Mouse (Mus musculus): Measurements from ENCODE around the gene Ush2a.

The Ush2a gene

GRCm38 (mm10) chr1:188859718-188860117 is 597.9 kb downstream of the Ush2a start:
- no peak for DNase-seq (ENCODE audit: low read depth, low spot score)

DNA sequence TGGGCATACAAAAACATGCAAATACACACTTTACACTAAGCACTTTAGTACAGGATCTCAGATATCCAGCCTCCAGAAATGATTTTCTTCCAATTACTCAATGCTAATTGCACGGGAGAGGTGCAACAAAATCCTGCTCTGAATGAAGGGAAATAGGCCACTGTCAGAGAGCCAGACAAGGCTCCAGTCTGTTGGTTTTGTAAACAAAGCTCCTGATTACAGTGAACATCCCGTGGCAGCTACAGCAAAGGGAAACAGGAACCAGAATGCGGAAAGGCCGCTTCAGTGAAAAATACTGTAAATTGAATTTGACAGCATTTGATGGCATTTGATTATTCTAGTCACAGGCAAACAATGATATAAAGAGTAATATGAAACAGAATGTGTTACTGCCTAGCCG is 604.1 kb downstream of the Ush2a start:
- no peak for DNase-seq (ENCODE audit: low read depth, low spot score)

DNA sequence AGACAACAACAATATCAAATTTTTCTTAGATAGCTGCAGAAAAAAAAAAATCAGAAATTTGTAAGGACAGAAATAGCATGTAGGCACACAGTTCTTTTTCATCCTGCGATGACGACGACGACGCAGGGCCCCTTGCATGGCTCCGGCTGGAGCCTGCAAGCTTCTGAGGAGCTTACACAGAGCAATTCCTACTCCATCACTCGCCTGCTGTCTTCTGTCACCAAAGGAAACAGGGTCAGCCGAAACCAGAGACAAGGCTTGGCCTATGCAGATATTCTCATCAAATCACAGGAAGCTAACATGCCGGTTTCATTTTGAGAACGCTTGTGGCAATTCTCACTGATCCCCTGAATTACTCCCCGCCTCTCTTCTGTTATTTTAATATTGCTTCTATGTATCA is 604.7 kb downstream of the Ush2a start:
- DNase-seq (ENCODE audit: low read depth, low spot score): no peak

DNA sequence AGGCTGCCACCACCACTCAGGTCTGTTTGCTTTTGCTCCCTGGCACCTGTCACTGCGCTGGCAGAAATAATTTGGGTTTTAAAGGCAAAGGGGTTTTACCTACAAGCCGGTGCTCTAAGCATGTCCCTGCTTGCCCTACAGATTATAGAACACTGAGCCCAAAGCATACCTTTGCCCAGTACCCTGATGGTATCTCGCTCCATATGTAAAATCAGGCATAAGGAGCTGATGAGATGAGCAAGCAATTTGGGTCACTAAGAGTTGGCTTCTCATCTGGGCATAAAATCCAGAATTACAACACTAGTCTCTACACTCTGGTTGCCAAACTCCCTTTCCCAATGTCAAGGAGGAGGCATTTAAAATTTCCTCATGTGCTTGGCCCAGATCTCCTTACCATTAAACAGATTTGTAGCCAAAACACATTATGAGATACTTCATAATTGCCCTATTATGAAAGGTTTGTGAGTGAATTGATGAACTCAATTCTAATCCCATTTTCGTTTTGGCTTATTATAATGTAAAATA is 616.8 kb downstream of the Ush2a start:
- DNase-seq (ENCODE audit: low read depth, low spot score): no peak

DNA sequence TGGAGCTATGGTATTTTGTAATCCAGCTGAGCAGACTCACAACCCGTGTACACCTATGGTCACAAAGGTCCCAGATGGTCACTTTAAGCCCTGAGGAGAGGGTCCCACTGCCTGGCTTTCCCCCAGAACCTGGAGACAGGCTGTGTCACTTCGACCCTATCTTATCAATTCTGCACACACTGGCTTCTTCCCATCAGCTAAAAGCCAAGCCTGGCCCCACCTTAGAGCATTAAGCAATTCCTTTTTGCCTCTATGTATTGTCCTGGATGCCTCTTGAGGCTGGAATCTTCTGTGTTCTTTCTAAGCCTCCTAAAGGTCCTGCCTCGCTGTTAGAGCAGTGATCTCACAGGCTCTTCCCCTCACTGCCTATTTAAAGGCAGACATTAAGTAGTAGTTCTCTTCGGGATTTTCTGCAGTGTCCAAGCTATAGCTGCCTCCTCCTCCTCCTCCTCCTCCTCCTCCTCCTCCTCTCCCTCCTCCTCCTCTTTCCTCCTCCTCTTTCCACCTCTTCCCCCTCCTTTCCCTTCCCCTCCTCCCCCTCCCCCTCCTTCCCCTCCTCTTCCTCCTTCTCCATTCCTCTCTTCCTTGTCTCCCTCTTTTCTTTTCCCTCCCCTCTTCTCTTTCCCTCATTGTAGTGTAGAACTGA is 635.2 kb downstream of the Ush2a start:
- no peak for DNase-seq (ENCODE audit: low read depth, low spot score)

GRCm38 (mm10) chr1:188904091-188904490 is 642.3 kb downstream of the Ush2a start:
- DNase-seq (ENCODE audit: low read depth, low spot score): no peak

DNA sequence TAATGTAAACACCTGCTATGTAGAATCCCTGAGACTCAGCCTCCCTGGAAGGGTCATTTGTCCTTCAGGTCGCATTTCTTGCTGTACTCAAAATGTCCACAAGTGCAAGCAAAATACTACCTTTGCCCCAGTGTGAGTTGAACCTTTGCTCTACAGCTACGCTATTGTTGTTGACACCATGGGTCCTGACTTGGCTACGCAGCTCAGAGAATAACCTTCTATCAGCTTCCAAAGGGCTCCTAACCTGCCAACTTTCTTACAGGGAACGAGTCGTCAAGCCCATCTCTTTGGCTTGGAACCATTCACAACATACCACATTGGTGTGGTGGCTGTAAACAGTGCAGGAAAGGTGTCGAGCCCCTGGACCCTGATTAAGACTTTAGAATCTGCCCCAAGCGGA is 644.4 kb downstream of the Ush2a start:
- DNase-seq (ENCODE audit: low read depth, low spot score): no peak

DNA sequence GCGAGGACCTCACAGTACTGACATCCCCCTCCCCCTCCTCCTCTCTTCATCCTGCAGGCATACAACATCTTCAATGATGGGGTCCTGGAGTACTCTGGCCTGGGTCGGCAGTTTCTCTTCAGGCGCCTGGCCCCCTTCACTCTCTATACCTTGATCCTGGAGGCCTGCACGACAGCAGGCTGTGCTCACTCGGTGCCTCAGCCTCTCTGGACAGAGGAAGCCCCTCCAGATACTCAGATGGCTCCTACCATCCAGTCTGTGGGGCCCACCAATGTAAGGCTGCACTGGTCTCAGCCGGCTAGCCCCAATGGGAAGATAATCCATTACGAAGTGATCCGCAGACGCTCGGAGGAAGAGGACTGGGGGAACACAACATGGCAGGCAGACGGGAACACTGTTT is 648.8 kb downstream of the Ush2a start:
- DNase-seq (ENCODE audit: low read depth, low spot score): peak; percentile 3

DNA sequence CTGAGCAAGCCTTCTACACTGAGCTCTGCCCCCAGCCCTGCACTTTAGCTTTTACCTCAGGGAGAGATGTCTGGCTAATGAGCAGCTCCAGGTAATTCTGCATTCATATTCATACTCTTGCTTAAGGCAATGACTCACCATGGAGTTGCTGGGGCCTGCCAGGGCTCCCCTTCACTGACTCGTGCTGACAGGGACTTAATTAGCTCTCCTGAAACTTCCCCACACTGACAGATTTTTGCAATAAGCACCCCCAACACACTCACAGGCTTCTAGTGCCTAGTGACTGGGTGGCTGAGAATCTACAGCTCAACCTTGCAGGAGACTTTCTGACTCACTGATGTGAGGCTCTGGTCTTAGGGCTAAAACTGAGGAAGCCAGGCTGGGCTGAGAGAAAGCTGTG is 658.1 kb downstream of the Ush2a start:
- DNase-seq (ENCODE audit: low read depth, low spot score): no peak

DNA sequence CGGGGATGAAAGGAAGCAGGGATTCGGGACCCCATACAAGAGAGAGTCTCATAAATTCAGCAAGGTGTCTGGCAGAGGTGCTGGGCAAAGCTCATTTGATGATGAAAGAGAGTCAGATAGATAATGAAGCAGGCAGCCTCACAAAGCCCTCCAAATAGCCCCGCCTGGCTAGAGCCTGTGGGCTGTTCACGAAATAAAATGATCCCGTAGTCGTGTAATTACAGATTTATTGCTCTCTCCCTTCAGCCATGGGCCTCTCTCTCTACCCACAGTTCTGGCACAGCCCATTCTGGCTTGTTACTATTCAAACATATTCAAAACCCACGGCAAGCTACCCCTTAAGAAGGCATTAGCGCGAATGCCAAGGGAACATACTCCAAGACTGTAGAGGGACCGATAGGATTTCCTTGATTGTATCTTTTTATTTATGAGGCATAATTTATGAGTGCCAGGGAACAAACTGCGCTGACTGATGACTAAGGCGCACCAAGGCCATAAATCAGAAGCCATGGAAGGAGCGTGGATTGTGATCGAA is 675.5 kb downstream of the Ush2a start:
- no peak for DNase-seq (ENCODE audit: low read depth, low spot score)

GRCm38 (mm10) chr1:188945326-188945725 is 683.5 kb downstream of the Ush2a start:
- DNase-seq (ENCODE audit: low read depth, low spot score): peak; percentile 28

GRCm38 (mm10) chr1:188946849-188947248 is 685.0 kb downstream of the Ush2a start:
- DNase-seq (ENCODE audit: low read depth, low spot score): no peak

DNA sequence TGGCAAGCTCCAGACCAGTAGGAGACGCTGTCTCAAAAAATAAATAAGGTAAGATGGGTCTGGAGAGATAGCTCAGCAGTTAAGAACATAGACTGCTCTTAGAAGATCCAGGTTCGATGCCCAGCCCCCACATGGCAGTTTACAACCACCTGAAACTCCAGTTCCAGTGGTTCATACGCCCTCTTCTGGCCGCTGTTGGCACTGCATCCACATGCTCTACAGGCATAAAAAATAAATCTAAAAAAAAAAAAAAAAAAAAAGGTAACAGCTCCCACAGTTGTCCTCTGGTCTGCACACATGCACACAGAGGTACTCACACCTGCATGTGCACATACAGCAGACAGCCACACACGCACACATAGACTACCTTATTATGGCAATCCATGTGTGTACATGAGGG is 686.0 kb downstream of the Ush2a start:
- peak; percentile 73 for DNase-seq (ENCODE audit: low read depth, low spot score)

- DNase-seq (ENCODE audit: low read depth, low spot score): no peak
Measured at GRCm38 (mm10) chr1:188948276-188948675, 686.5 kb downstream of the Ush2a start.

DNA sequence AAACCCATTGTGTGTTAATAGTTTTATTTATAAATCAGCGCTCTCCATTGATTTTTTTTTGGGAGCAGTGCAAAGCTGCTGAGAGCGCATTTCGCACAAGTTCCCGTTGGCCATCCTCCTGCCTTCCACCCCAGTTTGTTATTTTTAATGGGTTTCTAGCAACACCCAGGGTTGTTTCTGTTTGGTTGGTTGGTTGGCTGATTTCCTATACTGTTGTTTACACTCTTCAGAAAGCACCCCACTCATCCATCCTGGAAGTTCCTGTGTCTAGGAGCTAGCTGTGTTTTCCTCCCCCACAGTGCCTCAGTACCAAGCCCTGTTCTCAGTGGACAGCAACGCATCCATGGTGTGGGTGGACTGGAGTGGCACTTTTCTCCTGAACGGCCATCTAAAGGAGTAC is 689.3 kb downstream of the Ush2a start:
- no peak for DNase-seq (ENCODE audit: low read depth, low spot score)

DNA sequence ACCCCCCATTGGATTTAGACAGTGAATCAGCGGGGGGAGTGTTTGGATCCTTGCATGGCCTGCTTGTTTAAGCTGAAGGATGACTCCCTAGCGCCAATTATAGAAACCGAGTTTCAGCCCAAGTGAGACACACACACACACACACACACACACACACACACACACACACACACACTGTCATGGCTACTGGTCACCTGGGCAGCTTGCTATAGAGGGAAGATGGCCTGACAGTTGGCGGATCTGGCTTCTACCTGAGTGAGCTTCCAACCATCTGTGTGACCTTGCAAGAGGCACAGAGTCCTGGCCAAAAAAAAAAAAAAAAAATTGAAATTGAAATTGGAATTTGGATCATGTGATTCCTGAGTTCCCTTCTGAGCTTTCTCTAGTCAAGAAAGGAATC is 690.7 kb downstream of the Ush2a start:
- no peak for DNase-seq (ENCODE audit: low read depth, low spot score)

- DNase-seq (ENCODE audit: low read depth, low spot score): no peak
Measured at GRCm38 (mm10) chr1:188973078-188973477, 711.3 kb downstream of the Ush2a start.

DNA sequence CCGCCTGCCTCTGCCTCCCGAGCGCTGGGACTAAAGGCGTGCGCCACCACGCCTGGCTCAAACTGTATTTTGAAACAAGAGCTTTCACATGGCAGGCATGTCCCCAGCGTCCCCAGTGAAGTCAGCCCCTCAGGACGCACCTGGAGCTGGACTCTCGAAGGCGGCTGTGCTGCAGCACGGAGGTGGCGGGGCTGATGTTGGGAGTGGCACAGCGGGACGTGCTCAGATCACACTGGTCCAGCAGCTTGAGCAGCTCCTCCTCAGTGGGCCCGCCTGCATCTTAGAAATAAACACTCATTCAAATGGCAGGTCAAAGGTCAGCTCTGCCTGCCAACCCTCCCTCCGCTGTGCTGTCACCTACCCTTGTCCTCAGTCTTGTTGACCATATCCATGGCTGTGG is 712.1 kb downstream of the Ush2a start:
- peak; percentile 15 for DNase-seq (ENCODE audit: low read depth, low spot score)

GRCm38 (mm10) chr1:188980050-188980449 is 718.2 kb downstream of the Ush2a start:
- peak; percentile 87 for DNase-seq (ENCODE audit: low read depth, low spot score)

- peak; percentile 63 for DNase-seq (ENCODE audit: low read depth, low spot score)
Measured at GRCm38 (mm10) chr1:188993218-188993617, 731.4 kb downstream of the Ush2a start.

GRCm38 (mm10) chr1:188997921-188998320 is 736.1 kb downstream of the Ush2a start:
- no peak for DNase-seq (ENCODE audit: low read depth, low spot score)

- no peak for DNase-seq (ENCODE audit: low read depth, low spot score)
Measured at GRCm38 (mm10) chr1:188999981-189000380, 738.2 kb downstream of the Ush2a start.

DNA sequence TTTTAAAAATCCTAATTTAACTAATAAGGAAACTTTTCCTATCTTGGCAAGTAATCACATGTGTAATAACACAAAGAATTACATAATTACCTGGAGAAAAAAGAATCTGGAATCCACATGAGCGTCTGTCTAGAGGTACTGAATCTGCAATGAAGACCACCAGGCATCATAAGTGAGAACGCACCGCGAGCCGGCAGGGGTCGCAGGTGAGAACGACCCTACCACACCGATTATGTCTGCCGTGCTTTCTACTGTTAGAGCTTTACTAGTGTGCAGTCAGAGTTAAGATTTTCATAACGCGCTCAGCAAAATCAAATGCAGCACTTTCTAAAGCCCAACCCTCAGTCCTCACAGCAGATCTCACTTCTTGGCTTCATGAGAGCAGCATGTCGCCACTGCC is 740.0 kb downstream of the Ush2a start:
- no peak for DNase-seq (ENCODE audit: low read depth, low spot score)

- no peak for DNase-seq (ENCODE audit: low read depth, low spot score)
Measured at GRCm38 (mm10) chr1:189004774-189005173, 743.0 kb downstream of the Ush2a start.
